ENCODE assay signal across 19 mouse cellular contexts in the genomic region with DNA sequence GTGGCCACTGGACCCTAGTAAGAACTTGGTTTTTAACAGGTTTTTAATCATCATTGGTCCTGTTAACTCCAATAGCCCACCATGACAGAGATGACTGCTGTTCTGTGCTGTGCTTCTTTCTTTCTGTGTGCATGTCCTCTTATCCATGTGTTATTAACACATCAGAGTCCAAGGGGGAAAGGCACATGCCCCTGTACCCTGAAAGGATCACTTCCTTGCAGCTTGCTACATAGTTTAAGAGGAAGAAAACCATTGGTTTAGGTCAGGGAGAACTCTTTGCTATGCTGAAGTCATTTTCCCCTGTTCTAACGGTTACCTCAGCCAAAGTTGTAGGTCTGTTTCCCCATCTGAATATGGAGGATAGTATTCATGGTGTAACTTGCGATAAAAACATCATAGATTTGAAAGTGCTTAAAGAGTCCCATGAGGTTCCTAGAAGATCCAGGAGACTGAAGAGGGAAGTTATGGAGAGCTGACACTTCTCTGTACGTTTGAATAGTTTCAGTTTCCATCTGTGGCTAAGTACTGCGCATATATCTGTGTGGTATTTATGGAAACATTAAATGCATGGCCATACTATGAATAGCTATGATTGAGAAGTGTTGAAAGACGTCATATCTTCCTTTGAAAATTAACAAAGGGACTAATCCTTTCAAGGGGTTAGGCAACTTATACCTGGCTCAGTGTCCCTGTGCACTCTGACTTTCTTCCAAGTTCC. TPM values are rescaled to one million over a fixed set of nuclear protein-coding genes. Genes with fewer than 3 reads are reported as not detected.
A peak's percentile ranks its signal among the peaks of the same experiment; 100 is the strongest.
DNase-seq lines count a peak whose midpoint lies in the region; ATAC-seq and TF ChIP-seq lines count a peak whose summit lies in the region.
"Had no signal": no experiment of that assay in that cellular context is flagged by ENCODE, and none has a peak within 500 bp of the region (broad histone marks: within the 10 kb centered on the region; RNA-seq: fewer than 3 reads in every experiment).

No protein-coding gene starts in this region.

- TF ChIP-seq EP300 in liver, postnatal 0 days (IDR thresholded peaks at IDR 0.05; ENCODE audit: low read depth): no peak

- no peaks in the 10 kb centered on the region for H3K4me1 ChIP-seq in liver, postnatal 0 days (ENCODE audit: insufficient read depth)
- H3K4me1 ChIP-seq in liver, embryonic 11.5 days (replicated peaks; ENCODE audit: control insufficient read depth, insufficient read depth, low read length): no peaks in the 10 kb centered on the region
- H3K4me1 ChIP-seq in brown adipose tissue, adult 24 weeks (ENCODE audit: control insufficient read depth, insufficient read depth, insufficient read length, low read length): peaks cover 3% of the 10 kb centered on the region; the same call in 1 of the 2 replicates
- H3K4me1 ChIP-seq in megakaryocyte, embryonic 14.5 days: no peaks in the 10 kb centered on the region
- H3K4me1 ChIP-seq: forebrain, embryonic 15.5 days; hindbrain, embryonic 15.5 days; midbrain, embryonic 12.5 days; stomach, embryonic 15.5 days had no signal

- H3K36me3 ChIP-seq in liver, postnatal 0 days (replicated peaks; ENCODE audit: insufficient read depth, low read length): no peaks in the 10 kb centered on the region
- no peaks in the 10 kb centered on the region for H3K36me3 ChIP-seq in liver, embryonic 11.5 days (ENCODE audit: control insufficient read depth, insufficient read depth, low read length)
- no peaks in the 10 kb centered on the region for H3K36me3 ChIP-seq in megakaryocyte, embryonic 14.5 days (replicated peaks; ENCODE audit: low read length)
- H3K36me3 ChIP-seq: forebrain, embryonic 15.5 days; G1E; hindbrain, embryonic 15.5 days; midbrain, embryonic 12.5 days; stomach, embryonic 15.5 days had no signal

- no peaks in the 10 kb centered on the region for H3K9me3 ChIP-seq in liver, postnatal 0 days (ENCODE audit: low read length)
- no peaks in the 10 kb centered on the region for H3K9me3 ChIP-seq in liver, embryonic 11.5 days (ENCODE audit: control insufficient read depth, low read length)
- peaks cover 4% of the 10 kb centered on the region for H3K9me3 ChIP-seq in megakaryocyte, embryonic 14.5 days
- H3K9me3 ChIP-seq: forebrain, embryonic 15.5 days; G1E; hindbrain, embryonic 15.5 days; stomach, embryonic 15.5 days had no signal

- 0 out of 2 replicates have a peak overlapping the region, but pooled peaks have one; percentile 6 for H3K4me2 ChIP-seq in liver, postnatal 0 days (ENCODE audit: low read depth, low read length)
- H3K4me2 ChIP-seq in liver, embryonic 11.5 days: no peak overlapping the region
- H3K4me2 ChIP-seq: forebrain, embryonic 15.5 days; hindbrain, embryonic 15.5 days; midbrain, embryonic 12.5 days; stomach, embryonic 15.5 days had no signal

- H3K27me3 ChIP-seq in liver, postnatal 0 days (ENCODE audit: insufficient read depth, low read length): no peaks in the 10 kb centered on the region
- no peaks in the 10 kb centered on the region for H3K27me3 ChIP-seq in liver, embryonic 11.5 days (replicated peaks; ENCODE audit: control insufficient read depth, insufficient read depth, low read length)
- no peaks in the 10 kb centered on the region for H3K27me3 ChIP-seq in megakaryocyte, embryonic 14.5 days (replicated peaks)
- H3K27me3 ChIP-seq: forebrain, embryonic 15.5 days; hindbrain, embryonic 15.5 days; midbrain, embryonic 12.5 days; stomach, embryonic 15.5 days had no signal

- ATAC-seq in liver, postnatal 0 days: peak; percentile 45
- no peak for ATAC-seq in liver, embryonic 11.5 days (replicated peaks; ENCODE audit: low FRiP score)
- ATAC-seq in CD4-positive, CD25-positive, alpha-beta regulatory T cell, adult 4 months: peak; percentile 70
- ATAC-seq: forebrain, embryonic 15.5 days had no signal

- no peak for DNase-seq in liver, postnatal 0 days
- no peak for DNase-seq in liver, embryonic 11.5 days (ENCODE audit: low spot score)
- DNase-seq in adipocyte (ENCODE audit: low spot score): no peak
- no peak for DNase-seq in kidney, postnatal 25 days
- DNase-seq: adrenal gland, adult 2 months; cerebellum, adult 11 months; cerebellum, postnatal 14 days; kidney, adult 18-20 months; kidney, postnatal 36 days; retina, postnatal 1 day had no signal

- no peak overlapping the region for H3K4me3 ChIP-seq in liver, postnatal 0 days (ENCODE audit: low read depth, low read length)
- H3K4me3 ChIP-seq in liver, embryonic 11.5 days (ENCODE audit: low read depth, low read length): no peak overlapping the region
- no peak overlapping the region for H3K4me3 ChIP-seq in brown adipose tissue, adult 24 weeks (ENCODE audit: insufficient read depth, low read depth, low read length)
- peak overlapping the region; percentile 5 for H3K4me3 ChIP-seq in megakaryocyte, embryonic 14.5 days (replicated peaks)
- H3K4me3 ChIP-seq: forebrain, embryonic 15.5 days; hindbrain, embryonic 15.5 days; midbrain, embryonic 12.5 days; myocyte; stomach, embryonic 15.5 days had no signal

- 52% methylated on average over 5 of the region's 5 CpGs for WGBS in liver, postnatal 0 days (ENCODE audit: insufficient replicate concordance)
- WGBS in liver, embryonic 11.5 days: 78% methylated on average over 5 of the region's 5 CpGs

- H3K9ac ChIP-seq in liver, postnatal 0 days (replicated peaks): no peak overlapping the region
- H3K9ac ChIP-seq in liver, embryonic 11.5 days (ENCODE audit: low read depth, low read length): no peak overlapping the region
- H3K9ac ChIP-seq: forebrain, embryonic 15.5 days; hindbrain, embryonic 15.5 days; midbrain, embryonic 12.5 days; stomach, embryonic 15.5 days had no signal

- H3K27ac ChIP-seq in liver, postnatal 0 days (ENCODE audit: low read depth): peak overlapping the region; percentile 22; the same call in 1 of the 2 replicates
- H3K27ac ChIP-seq in liver, embryonic 11.5 days (ENCODE audit: low read depth, low read length): no peak overlapping the region
- H3K27ac ChIP-seq in brown adipose tissue, adult 24 weeks (replicated peaks; ENCODE audit: low read depth, low read length): peak overlapping the region; percentile 17; the same call in 1 of the 2 replicates
- H3K27ac ChIP-seq: forebrain, embryonic 15.5 days; hindbrain, embryonic 15.5 days; midbrain, embryonic 12.5 days; stomach, embryonic 15.5 days had no signal

- no peak for TF ChIP-seq CTCF in liver, postnatal 0 days (IDR thresholded peaks at IDR 0.05; ENCODE audit: low read depth)

RNA-seq across cellular contexts. Expression of a gene that starts 14.1 kb away (rescaled TPM):
- 2.5 and 3.0 TPM in 2 replicates for polyA plus RNA-seq in liver, postnatal 0 days (2015; fragmentation: Nextera tagmentation; extraction: Ambion mirVana)
- polyA plus RNA-seq in liver, embryonic 11.5 days (2014; fragmentation: Nextera tagmentation; extraction: Ambion mirVana): 3.8 and 3.9 TPM in 2 replicates
- polyA plus RNA-seq in CD4-positive, CD25-positive, alpha-beta regulatory T cell, adult 4 months (2017; shearing (Covaris generic)): 10 to 100 TPM; 28.3 to 40.6 TPM
- polyA plus RNA-seq in brown adipose tissue, adult 24 weeks (2012; ENCODE audit: insufficient read depth, insufficient read length, missing spikeins): 2.6 and 5.2 TPM in 2 replicates
- polyA plus RNA-seq in megakaryocyte, embryonic 14.5 days (2012; ENCODE audit: insufficient read depth, low replicate concordance): 0.16 TPM in 1 of 2 replicates, not detected in the other
